Mouse (Mus musculus) hindbrain, embryonic 10.5 days (tissue): ENCODE results near the gene Hibadh. TPM values are rescaled to one million over a fixed set of nuclear protein-coding genes. Genes with fewer than 3 reads are reported as not detected.
A peak's percentile ranks its signal among the peaks of the same experiment; 100 is the strongest.

Experiments
- DNase-seq: peaks from one replicate; pipeline ENCODE4 v3.0.0-alpha.2; 2017; ENCODE audit warnings: low spot score
- H3K27ac ChIP-seq: fragments of 300-500 bp; sonication (generic); 2 replicates; pipeline ENCODE4 v1.5.1; 2016; ENCODE audit warnings: mild to moderate bottlenecking, moderate library complexity
- H3K27me3 ChIP-seq: fragments of 300-500 bp; sonication (generic); 2 replicates; pipeline ENCODE4 v1.6.1; 2016; ENCODE audit warnings: mild to moderate bottlenecking; ENCODE audit not compliant: poor library complexity, insufficient read depth, severe bottlenecking
- H3K36me3 ChIP-seq: fragments of 300-500 bp; sonication (generic); 2 replicates; pipeline ENCODE4 v1.6.1; 2016; ENCODE audit warnings: mild to moderate bottlenecking, moderate library complexity
- H3K4me1 ChIP-seq: fragments of 300-500 bp; sonication (generic); replicated peaks from 2 replicates; pipeline ENCODE4 v1.6.1; 2016; ENCODE audit warnings: mild to moderate bottlenecking
- H3K4me3 ChIP-seq: fragments of 300-500 bp; sonication (generic); 2 replicates; pipeline ENCODE4 v1.5.1; 2016; ENCODE audit warnings: mild to moderate bottlenecking, moderate library complexity
- H3K9me3 ChIP-seq: fragments of 300-500 bp; sonication (generic); 2 replicates; pipeline ENCODE4 v1.6.1; 2016; ENCODE audit warnings: mild to moderate bottlenecking, moderate library complexity
- WGBS: fragments of 180-500 bp; shearing (Covaris S2); methylation state at CpG from one replicate; pipeline ENCODE4 v1.1.7; 2016; 5-methylcytosine and 5-hydroxymethylcytosine counted together
- polyA plus RNA-seq: library from polyadenylated mRNA; unstranded; fragments of >200 nt; fragmentation: Nextera tagmentation; extraction: Ambion mirVana; gene quantifications from 2 replicates; pipeline ENCODE4 v1.2.1, GENCODE M21; 2016

The Hibadh gene
- polyA plus RNA-seq, 1 experiment from 2014 or later: 71.8 TPM

DNA sequence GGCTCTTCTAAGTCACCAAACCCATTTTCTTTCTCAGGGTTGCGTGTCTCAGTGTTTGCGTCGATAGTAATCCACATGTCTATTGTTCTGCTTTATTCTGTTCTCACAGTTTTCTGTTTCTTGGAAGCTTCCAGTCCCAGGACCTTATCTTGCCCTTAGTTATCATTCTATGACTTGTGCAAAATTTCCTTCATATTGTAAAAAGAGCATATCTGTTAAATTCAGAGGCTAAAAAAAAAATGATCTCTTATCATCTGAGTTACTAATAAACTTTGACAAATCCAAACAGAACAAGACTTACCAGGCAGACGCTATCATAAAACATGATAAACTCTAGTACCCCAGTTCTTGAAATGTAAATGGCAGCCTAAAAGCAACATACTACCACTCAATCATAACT lies 11.0 kb downstream of the Hibadh start:
- H3K9me3 ChIP-seq: no peaks in the 10 kb centered on the region
- WGBS: 90% methylated on average over 4 of the region's 4 CpGs
- H3K36me3 ChIP-seq: peaks cover 26% of the 10 kb centered on the region
- no peak overlapping the region for H3K4me3 ChIP-seq
- no peaks in the 10 kb centered on the region for H3K27me3 ChIP-seq
- DNase-seq: no peak
- no peak overlapping the region for H3K27ac ChIP-seq
- no peaks in the 10 kb centered on the region for H3K4me1 ChIP-seq

DNA sequence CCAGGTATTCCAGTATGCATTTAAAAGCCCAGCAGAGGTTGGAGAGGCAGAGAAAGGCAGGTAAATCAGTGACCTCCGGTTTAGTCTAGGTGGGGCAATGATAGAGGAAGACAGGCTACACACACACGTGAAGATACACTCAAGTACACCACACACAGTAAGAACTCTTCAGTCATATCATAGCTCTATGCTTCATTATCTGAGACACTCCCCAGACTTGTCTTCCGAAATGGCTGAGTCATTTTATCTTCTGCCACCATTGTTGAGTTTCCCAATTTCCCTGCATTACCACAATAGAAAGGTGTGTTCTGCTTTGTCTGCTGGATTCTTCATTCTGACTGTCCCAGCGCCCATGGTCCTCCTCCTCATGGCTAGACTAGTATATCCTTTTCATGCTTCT lies 13.5 kb downstream of the Hibadh start:
- Histone ChIP-seq H3K27ac (no peak overlapping the region), H3K27me3 (no peaks in the 10 kb centered on the region), H3K4me3 (no peak overlapping the region), H3K36me3 (peaks cover 43% of the 10 kb centered on the region), H3K4me1 (no peaks in the 10 kb centered on the region), H3K9me3 (no peaks in the 10 kb centered on the region)
- 85% methylated on average over 4 of the region's 4 CpGs for WGBS
- no peak for DNase-seq

DNA sequence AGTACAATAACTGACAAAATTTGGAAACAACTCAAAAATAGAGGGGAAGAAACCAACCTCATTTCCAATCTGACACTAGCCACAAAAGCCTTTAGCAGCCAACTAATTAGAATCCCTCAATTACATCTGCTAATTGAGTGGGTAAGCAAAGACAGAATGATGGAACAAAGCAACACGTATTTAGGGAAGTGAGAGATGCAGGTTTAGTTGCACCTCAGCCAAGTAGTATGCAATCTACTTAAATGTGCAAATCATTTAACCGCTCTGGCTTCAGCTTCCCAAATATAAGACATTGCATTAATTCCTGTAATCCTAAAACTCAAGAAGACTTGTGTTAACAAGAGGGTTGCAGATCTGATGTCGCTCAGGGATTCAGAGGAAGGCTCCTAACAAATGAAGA lies 16.4 kb downstream of the Hibadh start:
- Histone ChIP-seq H3K27me3 (no peaks in the 10 kb centered on the region), H3K9me3 (no peaks in the 10 kb centered on the region), H3K4me3 (no peak overlapping the region), H3K36me3 (peaks cover 50% of the 10 kb centered on the region), H3K4me1 (no peaks in the 10 kb centered on the region), H3K27ac (no peak overlapping the region)
- WGBS: 94% methylated on average over 3 of the region's 3 CpGs
- no peak for DNase-seq

DNA sequence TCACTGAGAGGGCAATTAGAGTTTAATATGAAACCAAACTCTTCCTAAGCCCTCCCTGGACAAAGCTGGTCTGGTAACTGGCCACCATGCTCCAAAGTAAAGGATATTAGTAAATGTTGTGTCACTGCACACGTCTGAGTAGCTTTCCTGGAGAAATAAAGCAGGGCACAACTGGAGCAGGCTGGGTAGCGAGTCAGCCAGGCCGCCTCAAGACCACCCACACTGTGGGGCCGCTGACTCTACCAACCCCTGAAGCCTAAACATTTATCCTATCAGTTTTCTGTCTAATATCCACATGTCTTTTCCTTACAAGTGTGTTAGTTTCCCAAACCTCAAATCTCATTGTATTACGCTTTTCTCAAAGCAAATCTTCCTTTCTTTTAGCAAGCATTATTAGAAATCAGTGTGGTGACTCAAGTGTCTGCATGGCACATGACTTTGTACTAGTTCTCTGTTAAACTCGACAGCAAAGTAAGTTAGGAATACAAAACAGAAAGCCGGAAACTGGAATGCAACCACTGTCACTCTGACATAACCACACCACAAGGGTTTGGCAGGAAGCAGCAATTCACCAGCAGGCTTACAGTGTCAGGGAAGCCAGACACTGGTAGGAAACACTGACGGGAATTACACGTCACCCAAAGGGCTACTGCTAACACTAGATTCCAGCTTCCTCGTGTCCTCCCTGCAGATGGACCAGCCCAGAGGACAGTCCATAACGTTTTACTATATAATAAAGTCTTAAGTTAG lies 18.3 kb downstream of the Hibadh start:
- 81% methylated on average over 11 of the region's 11 CpGs for WGBS
- Histone ChIP-seq H3K9me3 (no peaks in the 10 kb centered on the region), H3K4me3 (no peak overlapping the region), H3K27ac (no peak overlapping the region), H3K4me1 (no peaks in the 10 kb centered on the region), H3K36me3 (peaks cover 58% of the 10 kb centered on the region), H3K27me3 (no peaks in the 10 kb centered on the region)
- no peak for DNase-seq

DNA sequence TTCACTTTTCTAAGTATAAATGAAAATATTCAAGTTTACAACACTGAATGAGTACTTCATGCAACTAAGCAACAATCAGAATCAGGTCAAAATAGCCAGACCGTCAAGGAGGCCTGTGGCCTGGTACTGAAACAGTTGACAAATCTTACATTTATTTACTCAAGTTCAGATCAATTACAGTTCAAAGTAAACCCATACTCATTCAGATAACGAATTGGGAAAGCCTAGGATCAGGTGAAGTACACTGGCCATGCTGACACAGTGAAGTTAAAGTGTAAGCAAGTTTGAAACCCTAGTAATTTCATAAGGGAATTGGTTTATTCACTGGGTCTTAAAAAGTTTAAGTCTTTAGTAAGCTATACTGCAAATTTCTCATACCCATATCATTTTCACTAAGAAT lies 20.1 kb downstream of the Hibadh start:
- Histone ChIP-seq H3K4me1 (no peaks in the 10 kb centered on the region), H3K9me3 (no peaks in the 10 kb centered on the region), H3K27me3 (no peaks in the 10 kb centered on the region), H3K4me3 (no peak overlapping the region), H3K36me3 (peaks cover 47% of the 10 kb centered on the region), H3K27ac (no peak overlapping the region)
- WGBS: 88% methylated on average over 2 of the region's 2 CpGs
- DNase-seq: no peak

DNA sequence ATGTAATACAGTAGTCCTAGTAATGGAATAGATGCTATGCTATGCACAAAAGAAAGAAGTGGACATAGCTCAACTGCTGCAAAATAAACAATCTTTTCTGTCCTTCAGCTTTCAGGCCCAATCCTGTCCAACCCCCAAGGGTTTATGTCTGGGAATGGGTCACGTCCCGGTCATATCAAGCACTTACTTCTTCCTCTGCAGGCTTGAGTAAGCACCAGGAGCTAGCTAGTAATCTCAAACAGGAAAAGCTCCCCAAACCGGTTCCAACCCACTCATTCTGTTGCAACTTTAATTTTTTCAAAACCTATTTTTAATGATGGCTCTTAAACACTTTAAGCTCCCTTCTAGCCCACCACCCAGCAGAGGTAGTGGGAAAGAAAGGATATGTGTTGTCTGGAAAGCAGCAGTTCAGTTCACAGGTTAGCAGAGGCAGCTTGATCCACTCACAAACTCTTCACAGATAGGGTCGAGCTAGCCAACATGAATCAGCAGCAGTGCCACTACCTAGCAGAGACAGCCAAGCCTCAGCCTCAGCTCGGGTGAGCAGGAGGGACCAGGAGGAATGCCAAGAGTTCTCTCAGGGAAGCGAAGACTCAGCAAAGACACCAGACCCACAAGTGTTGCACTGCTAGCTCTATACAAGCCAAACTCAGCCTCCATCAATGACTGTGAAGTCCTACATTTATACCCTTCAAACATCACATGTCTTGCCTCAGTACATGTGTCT lies 30.4 kb downstream of the Hibadh start:
- H3K4me1 ChIP-seq: no peaks in the 10 kb centered on the region
- H3K9me3 ChIP-seq: no peaks in the 10 kb centered on the region
- no peaks in the 10 kb centered on the region for H3K27me3 ChIP-seq
- H3K36me3 ChIP-seq: peaks cover 19% of the 10 kb centered on the region
- H3K27ac ChIP-seq: no peak overlapping the region
- DNase-seq: no peak
- WGBS: 87% methylated on average over 6 of the region's 6 CpGs
- no peak overlapping the region for H3K4me3 ChIP-seq

DNA sequence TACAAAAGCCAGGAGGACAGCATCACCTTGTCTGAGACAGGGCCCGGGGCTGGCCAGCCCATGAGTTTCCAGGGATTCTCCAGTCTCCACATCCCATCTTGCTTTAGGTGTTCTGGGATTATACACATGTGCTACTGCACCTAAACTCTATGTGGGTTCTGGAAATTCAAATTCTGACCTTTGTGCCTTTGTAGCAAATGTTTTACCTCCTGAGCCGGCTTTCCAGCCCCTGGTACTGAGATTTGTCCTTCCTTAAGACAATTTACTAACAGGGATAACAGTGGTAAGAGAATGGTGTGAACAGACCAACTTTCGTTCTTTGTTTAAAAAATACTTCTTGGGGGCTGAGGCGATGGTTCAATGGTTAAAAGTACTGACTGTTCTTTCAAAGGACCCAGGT lies 32.1 kb downstream of the Hibadh start:
- H3K4me3 ChIP-seq: no peak overlapping the region
- H3K27me3 ChIP-seq: no peaks in the 10 kb centered on the region
- peaks cover 19% of the 10 kb centered on the region for H3K36me3 ChIP-seq
- 0 out of 2 replicates have a peak, but pooled peaks cover 4% of the 10 kb centered on the region for H3K4me1 ChIP-seq
- H3K27ac ChIP-seq: no peak overlapping the region
- WGBS: 92% methylated on average over 4 of the region's 4 CpGs
- H3K9me3 ChIP-seq: no peaks in the 10 kb centered on the region
- no peak for DNase-seq

DNA sequence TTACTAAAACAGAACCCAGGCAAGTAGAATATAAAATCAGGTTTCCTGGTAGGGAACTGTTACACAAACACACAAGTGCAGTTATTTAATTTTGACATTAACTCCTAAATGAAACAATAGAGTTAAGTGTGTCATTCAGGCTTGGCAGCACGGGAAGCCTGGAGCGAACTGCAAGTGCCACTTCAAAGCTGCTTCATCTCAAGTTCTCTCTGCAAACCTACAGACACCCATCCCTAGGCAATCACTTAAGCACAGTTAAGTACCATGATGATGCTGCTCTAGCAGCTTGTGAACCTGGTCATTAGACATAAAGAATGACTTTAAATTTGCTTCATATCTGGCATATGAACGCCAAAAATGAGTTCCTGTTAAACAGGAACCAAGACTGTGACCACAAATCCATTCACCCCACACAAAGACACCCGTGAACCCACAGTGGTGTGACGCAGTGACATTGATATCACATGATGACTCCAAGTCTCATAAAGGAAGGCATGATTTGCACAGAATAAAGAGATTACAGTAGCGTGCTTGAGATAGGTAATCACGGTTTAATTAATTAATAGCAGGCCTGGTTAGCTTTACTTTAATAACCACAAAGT lies 33.3 kb downstream of the Hibadh start:
- H3K4me1 ChIP-seq: 0 out of 2 replicates have a peak, but pooled peaks cover 5% of the 10 kb centered on the region
- no peaks in the 10 kb centered on the region for H3K27me3 ChIP-seq
- H3K27ac ChIP-seq: no peak overlapping the region
- WGBS: 95% methylated on average over 7 of the region's 7 CpGs
- no peak for DNase-seq
- H3K36me3 ChIP-seq: peaks cover 19% of the 10 kb centered on the region
- no peak overlapping the region for H3K4me3 ChIP-seq
- H3K9me3 ChIP-seq: no peaks in the 10 kb centered on the region

DNA sequence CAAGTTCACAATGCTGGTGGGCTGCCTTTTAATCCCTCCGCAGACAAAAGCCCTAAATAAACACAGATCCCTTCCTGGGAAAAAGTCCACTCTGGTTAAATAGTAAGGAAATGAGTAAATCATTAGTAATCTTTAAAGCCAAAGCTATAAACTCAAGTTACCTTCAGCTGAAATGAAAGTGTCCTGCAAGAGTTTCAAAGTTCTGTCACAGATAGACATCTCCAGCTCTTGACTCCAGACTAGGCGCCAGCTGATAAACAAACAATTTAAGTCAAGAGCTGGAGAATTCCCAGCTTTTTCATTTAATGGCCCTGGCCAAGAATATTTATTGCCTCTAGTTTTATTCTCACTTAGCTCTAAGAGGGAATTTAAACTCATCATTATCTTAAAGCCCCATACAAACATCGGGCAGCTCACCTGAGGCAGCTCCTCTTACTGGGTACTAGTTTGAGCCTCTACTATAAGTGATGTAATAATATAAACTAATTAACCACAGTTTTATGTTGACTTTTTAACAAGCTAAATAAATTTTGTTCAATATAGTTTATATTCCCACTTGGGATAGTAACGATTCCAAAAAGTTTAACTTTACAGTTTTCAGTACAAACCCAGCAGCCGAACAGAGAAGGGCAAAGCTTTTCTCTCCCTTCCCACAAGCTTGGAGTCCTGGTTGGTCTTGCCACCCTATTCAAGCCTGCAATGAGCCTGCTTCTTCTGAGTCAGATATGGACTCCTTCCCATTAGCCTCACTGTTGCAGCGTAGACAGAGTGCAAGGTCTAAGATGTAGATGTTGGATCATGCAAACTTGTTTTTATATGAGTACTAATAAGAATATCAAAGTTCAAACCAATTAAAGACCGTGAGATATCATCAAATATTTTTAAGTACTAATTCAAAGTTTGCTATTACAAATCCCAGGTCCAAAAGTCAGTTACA lies 38.2 kb downstream of the Hibadh start:
- Histone ChIP-seq H3K36me3 (no peaks in the 10 kb centered on the region), H3K9me3 (no peaks in the 10 kb centered on the region), H3K27ac (no peak overlapping the region), H3K27me3 (no peaks in the 10 kb centered on the region), H3K4me3 (no peak overlapping the region), H3K4me1 (0 out of 2 replicates have a peak, but pooled peaks cover 5% of the 10 kb centered on the region)
- no peak for DNase-seq
- WGBS: 90% methylated on average over 7 of the region's 7 CpGs

DNA sequence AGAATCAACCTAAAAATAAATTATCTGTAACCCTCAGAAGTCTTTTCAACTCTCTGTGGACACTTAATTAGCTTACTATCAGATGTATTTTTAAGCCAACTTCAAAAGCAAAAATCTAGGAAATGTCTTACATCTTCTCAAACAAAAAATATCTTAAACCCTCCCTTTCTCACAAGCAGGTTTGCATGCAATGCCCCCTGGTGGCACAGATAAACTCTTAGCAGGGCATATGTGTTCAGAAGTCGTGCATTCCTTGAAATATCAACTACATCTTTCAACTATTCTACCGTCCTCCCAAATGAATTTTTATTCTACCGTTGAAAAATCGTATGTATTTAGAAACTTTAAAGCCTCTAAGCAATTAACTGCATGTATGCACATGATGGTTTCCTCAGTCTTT lies 39.1 kb downstream of the Hibadh start:
- H3K27ac ChIP-seq: no peak overlapping the region
- WGBS: 73% methylated on average over 4 of the region's 4 CpGs
- H3K36me3 ChIP-seq: no peaks in the 10 kb centered on the region
- H3K4me1 ChIP-seq: 0 out of 2 replicates have a peak, but pooled peaks cover 5% of the 10 kb centered on the region
- no peaks in the 10 kb centered on the region for H3K9me3 ChIP-seq
- no peak overlapping the region for H3K4me3 ChIP-seq
- no peaks in the 10 kb centered on the region for H3K27me3 ChIP-seq
- DNase-seq: peak; percentile 12

DNA sequence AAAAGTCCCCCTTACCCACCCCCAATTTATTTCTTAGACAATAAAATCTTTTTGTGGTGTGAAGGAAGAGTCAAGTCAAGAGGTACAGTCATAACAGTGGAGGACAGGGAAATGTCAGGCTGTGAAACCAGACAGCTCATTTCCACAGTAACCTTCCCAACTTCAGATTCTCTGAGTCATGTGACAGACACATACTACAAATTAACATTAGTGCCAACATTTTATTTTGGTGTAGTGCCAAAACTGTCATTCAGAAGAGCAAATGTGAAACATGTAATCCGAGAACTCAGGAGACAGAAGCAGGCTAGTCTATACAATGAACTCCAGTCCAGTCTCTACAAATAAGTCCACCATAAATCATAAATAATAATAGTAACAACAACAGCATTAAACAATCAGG lies 45.4 kb downstream of the Hibadh start:
- no peak overlapping the region for H3K27ac ChIP-seq
- H3K4me3 ChIP-seq: no peak overlapping the region
- no peaks in the 10 kb centered on the region for H3K27me3 ChIP-seq
- no peak for DNase-seq
- WGBS: 92% methylated on average over 1 of the region's 1 CpGs
- 0 out of 2 replicates have a peak, but pooled peaks cover 3% of the 10 kb centered on the region for H3K4me1 ChIP-seq
- H3K36me3 ChIP-seq: no peaks in the 10 kb centered on the region
- no peaks in the 10 kb centered on the region for H3K9me3 ChIP-seq

DNA sequence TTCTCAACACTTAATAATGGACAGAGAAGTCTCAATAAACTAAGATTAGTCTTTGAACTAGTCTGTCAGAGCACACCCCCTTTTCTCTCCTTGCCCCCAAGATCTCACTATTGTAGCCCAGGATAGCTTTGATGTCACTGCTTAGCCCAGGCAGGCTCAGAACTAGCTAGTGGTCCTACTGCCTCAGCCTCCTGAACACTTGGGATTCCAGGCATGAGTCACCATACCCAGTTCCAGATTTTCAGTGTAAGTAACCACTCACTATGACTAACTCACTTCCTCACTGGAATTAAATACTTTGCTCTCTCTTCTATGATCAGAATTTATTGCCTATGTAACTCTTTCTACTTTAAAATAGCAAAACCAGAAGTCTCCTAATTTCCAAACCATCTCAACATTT lies 53.6 kb downstream of the Hibadh start:
- no peaks in the 10 kb centered on the region for H3K9me3 ChIP-seq
- peaks cover 15% of the 10 kb centered on the region for H3K4me1 ChIP-seq
- no peak overlapping the region for H3K27ac ChIP-seq
- H3K4me3 ChIP-seq: no peak overlapping the region
- peaks cover 13% of the 10 kb centered on the region for H3K36me3 ChIP-seq
- no peak for DNase-seq
- H3K27me3 ChIP-seq: no peaks in the 10 kb centered on the region
